Mouse (Mus musculus) cerebellum, postnatal 14 days (tissue): ENCODE data around the gene Nrxn2.

Experiments used
- DNase-seq, 2 experiments: peaks; one replicate each; pipeline ENCODE4 v3.0.0; 2021; ENCODE audit warnings: mixed read lengths in 2 of 2

Nrxn2 gene

DNA sequence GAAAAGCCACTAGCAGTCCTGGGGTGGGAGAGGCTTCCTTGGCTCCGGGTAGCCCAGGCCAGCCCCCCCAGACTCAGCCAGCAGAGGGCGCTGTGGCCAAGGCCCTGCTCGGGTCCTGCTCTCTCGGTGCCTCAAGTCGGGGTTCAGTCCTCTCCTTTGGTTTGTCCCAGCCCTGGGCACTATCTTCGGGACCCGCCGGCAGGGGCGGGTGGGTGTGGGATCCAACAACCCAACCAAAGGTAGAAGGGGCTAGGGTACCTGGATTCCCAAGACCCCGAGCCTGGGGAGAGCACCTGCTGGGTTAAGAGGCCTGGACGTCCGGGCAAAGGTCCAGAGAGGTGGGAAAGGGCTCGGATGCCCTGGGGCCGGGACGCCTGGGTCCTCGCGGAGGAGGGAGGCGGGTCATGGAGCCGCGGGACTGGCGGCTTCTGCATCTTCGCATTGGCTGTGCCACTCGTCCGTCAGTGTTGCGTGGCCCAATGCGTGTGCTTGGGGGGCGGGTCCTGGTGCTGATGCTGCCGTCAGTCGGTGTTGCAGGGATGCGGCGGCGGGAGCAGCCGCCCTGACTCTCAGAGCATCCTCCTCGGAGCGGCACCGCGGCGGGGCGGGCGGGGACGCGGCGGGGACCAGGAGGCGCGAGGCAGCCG, at the start of gene Nrxn2:
Gene Nrxn2, plus strand, starts transcription at position 499 of the 647 bp plus-strand sequence.
- peak; percentile 97 to 98 for DNase-seq

DNA sequence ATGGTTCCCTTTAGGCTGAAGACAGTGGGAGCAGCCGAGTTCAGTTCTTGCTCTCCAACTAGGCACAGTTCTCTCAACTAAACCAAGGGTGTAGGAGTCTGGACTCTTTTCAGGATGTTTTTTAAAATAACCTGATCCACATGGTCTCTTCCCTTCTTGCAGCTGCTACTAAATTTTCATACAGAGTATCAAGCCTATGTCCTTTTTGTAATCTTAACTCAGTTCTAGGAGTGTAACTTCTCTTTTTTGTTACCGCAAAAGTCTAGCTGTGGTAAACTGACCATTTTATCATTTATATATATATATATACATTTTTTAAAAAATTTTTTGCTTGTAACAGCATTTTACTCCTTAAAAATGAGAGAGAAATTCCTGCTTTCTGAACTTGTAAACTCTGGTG, 48.4 kb upstream of the Nrxn2 start:
- DNase-seq = no peak

DNA sequence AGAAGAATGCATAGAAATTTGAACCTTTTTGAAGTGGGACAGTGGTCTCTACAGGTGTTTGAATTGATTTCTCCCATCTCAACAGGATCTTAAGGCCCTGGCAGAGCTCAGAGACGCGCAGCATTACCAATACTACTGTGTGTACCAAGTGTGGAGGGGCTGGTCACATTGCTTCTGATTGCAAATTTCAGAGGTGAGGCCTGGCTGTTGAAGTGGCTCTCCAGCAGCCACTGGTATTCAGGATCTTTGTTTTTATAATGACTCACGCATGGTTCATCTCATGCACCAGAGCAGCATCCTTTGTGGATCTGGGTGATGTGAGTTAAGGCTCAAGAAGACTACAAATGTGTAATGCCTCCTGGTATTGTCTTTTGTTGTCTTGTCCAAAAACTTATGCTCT, 46.1 kb upstream of the Nrxn2 start:
- DNase-seq = no peak

DNA sequence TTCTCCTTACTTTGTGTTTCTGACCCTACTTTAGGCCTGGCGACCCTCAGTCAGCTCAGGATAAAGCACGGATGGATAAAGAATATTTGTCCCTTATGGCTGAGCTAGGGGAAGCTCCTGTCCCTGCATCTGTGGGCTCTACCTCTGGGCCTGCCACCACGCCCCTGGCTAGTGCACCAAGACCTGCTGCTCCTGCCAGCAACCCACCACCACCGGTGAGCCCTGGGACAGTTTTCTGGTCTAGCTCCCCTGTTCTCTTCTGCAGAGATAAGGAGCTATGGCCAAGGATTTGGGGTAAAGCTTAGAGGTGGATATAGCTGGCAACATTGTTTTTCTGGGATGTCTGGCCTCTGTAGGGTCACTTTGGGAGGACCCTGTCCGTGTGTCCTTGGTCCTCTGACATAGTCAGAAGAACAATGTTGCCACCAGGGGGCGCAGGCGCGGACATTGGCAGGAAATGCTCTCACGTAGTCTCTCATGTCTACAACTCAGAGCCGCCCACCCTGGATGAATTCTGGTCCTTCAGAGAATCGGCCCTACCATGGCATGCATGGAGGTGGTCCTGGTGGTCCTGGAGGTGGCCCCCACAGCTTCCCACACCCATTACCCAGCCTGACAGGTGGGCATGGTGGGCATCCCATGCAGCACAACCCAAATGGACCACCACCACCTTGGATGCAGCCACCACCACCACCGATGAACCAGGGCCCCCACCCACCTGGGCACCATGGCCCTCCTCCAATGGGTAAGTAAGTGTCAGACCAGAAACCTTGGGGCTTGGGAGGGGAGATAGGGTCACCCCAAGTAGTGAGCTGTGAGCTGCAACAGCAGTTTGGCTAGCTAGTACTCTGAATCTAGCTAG, 44.8 kb upstream of the Nrxn2 start:
- peak; percentile 92 to 98 for DNase-seq

DNA sequence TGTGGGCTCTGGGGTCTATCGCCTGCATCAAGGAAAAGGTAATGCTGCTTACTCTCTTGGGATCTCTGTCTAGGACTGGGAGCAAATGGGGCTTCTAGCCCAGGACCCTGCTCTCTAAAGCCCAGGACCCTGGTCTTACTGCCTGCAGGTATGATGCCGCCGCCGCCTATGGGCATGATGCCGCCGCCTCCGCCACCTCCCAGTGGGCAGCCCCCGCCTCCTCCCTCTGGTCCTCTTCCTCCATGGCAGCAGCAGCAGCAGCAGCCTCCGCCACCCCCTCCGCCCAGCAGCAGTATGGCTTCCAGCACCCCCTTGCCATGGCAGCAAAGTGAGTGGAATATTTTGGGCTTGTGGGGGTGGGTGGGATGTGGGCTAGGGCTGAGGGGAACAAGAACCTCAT, 44.0 kb upstream of the Nrxn2 start:
- DNase-seq = no peak

DNA sequence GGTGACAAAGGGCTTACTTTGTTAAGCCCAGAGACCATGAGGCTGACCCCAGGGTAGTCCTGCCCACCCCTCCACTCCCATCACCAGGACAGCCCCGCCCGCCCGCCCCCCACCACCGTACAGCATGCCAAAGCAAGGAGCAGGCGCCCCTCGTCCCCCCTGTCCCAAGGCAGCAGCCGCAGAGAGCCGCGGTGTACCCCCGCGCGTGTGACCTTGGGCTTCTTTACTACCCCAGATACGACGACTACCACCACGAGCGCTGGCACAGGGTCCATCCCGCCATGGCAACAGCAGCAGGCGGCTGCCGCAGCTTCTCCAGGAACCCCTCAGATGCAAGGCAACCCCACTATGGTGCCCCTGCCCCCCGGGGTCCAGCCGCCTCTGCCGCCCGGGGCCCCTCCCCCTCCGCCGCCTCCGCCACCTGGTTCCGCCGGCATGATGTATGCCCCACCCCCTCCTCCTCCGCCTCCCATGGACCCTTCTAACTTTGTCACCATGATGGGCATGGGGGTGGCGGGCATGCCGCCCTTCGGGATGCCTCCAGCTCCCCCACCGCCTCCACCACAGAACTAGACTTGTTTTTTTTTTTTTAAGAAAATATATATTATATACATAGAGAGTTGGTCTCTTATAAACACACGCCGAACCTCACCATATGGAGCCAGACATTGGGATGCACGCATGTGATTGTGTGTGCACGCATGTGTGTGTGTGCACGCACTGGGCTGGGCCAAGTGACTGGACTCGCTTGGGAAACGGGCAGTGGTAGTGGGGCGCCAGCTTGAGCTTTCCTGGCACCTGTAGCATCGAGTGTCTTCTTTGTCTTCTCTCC, 42.9 kb upstream of the Nrxn2 start:
- peak in 1 of 2 experiments; percentile 49 for DNase-seq

DNA sequence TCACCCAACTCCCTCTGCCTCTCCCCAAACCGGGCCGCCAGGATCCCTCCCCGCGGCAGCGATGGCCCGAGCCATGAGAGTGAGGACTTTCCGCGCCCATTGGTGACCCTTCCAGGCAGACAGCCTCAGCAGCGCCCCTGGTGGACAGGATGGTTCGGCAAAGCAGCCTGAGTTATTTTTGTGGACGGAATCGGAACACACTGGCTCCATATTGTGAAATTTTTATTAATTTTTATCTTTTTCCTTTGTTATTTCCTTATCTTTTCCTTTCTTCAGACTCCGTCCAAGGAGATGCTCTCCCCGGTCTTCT, 42.3 kb upstream of the Nrxn2 start:
- DNase-seq = peak; percentile 84 to 95

DNA sequence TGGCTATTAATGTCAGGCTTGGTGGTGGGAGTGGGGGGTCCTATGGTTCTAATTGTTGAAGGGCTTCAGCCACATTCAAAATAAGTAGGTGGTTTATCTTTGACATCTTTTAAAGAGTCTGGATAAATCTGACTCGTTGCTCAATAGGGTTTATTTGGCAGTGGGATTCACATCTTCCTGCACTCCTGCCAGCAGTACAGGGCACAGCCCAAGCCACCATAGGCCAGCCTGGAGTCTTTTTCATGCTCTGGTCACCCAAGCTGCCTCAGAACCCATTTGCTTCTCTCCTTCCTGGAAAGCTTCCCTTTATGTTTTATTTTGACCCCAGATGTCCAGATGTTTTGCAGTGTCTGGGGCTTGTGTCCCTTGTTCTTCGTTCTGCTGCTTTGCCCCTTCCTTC, 41.9 kb upstream of the Nrxn2 start:
- no peak for DNase-seq

DNA sequence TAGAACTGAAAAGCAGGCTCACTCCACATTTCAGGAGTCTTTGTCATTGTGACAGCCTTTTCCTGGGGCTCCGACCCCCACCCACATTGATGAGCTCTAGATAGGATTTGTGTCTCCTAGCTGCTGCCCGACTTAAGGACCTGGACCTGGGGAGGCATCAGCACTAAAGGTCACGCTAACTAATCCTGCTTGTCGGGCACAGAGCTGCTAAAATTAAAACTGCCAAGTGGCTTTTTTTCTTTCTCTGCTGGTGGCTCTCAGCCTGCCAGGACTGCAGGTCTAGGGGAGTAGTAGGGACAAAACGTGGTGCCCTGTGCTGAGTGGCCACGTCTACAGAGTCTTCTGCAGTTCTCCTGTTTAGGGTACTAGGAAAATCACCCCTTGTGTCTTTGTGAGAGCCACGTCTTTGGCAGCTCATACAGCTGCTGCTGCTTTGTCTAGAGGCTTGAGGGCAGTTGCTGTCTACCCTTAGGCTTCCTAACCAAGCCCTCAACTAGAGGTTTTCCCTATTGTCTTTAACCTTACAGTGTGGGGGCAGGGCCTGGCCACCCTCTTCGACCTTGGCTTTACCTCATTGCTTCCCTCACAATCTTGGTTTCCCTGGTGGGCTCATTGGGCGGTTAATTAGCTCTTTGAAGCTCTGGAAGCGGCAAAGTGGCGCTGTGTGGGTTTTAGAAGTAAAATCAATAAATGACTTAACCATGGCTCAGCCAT, 41.0 kb upstream of the Nrxn2 start:
- DNase-seq = peak in 1 of 2 experiments; percentile 47

DNA sequence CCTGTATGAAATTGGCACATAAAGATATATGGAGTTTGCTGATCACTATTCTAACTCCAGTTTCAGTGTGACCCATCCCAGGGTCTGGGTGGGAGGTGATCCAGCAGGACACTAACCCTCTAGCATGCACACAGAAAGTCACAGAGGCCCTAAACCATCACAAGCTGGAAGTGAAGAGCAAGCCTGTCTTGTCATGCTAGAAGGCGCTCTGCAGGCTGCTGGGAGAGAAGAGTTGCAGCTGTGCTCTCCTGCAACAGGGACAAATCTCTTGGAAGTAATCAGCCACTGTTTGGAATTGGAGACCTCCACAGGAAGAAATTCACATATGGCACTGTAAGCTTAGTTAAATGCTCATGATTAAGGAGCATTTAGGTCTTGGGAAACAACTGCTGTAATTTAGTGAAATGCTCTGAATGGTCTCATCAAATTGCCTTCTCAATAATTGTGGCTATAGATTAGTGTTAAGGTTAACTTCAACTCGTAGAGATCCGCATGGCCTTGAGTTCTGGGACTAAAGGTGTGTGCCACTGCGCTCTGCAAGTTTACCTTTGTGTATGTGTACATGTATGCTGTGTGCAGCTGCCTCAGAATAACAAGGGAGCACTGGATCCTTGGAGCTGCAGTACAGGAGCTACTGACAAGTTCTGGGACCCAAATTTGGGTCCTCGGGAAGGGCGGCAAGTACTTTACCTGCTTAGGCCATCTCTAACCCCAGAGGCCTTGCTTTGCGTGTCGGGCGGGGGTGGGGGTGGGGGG, 37.9 kb upstream of the Nrxn2 start:
- DNase-seq = no peak

DNA sequence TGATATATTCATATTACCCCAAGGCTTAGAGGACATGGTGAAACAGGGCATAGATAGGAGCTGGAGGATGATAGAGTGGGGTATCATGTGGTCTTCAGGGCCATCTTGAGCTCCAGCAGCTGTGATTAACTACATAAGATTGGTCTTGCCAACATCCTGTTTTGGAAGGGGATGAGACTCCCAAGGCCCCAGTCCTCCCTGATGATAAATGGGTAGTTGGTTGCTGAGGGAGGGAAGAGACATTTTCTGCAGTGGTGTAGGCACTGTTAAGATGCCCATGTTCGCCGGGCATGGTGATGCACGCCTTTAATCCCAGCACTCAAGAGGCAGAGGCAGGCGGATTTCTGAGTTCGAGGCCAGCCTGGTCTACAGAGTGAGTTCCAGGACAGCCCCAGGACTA, 37.3 kb upstream of the Nrxn2 start:
- no peak for DNase-seq

DNA sequence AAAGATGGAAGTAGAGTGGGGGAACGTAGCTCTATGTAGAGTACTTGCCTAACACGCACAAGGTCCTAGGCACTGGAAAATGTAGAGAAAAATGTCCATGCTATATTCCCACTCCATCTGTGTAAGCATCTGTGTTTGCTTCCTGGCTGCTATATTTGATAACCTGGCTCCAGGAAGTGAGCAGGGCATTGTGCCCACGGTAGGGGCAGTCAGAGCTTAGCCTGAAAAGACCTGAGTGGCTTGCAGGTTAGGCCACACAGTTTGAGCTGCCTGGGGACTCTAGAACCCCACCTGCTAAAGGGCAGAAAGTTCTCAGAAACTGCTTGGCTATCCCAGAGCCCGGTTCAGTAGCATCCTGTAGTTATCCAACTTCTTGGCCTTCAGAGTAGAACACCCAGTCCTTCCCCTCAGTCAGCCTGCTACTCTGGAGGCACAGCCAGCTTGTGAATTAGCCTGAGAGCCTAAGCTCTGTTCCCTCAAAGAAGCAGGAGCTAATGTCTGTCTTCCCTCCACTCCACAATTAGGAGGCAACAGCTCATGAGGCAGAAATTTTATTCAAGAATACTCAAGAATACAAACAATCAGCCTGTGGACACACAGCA, 36.1 kb upstream of the Nrxn2 start:
- DNase-seq = peak; percentile 68 to 69

DNA sequence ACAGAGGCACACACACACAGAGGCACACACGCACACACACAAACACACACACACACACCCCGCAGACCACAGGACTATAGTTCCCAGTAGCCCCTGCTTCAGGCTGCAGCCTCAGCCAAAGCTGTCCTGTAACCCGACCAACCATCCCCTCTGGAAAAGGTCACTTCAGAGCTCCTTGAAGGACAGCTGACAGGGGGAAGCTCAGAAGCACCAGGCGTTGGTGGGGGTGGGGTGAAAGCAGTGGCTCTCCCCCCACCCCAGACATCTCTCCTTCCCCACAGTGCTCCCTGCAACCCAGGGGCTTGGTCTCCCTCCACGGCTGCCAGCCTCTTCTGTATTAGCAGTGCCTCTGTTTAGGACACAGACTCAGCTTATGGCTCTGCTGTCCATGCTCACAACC, 35.1 kb upstream of the Nrxn2 start:
- DNase-seq = no peak

DNA sequence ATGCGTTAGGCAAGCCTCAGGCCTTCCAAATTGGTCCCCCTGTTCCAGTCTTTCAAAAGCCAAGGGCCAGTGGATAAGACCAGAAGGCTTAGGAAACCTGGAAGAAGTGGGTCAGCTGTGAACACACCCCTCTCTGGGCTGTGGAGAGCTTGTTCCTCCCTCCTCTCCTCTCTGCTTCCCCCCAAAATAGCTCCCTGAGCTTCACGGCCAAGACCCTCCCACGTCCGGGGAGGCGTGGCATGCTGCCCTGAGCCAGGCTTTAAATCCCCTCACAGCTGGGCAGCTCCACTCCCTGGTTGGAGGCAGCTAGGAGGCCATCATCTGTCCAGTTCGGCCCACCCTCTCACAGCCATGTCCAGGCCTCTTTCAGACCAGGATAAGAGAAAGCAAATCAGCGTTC, 34.4 kb upstream of the Nrxn2 start, which contains the start of gene Pygm:
Gene Pygm, plus strand, starts transcription at position 272 of the 400 bp plus-strand sequence.
- peak in 1 of 2 experiments; percentile 49 for DNase-seq

DNA sequence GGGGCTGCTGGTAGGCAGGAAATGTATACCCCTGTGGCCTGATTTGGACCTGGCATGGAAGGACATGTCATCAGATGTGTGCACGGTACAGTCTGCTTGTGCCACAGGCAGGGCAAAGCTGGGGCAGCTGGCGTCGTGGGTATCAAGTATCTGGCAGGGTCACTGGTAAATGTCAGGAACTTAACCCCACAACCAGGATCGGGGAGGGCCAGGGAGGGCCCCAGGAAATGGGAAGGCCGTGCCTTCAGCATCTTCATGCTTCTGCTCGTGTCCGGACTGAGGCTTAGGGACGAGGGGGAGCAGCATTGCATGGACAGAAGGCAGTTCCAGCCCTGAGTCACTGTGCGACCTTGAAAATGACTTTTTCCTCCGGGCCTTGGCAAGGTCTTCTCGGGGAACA, 33.6 kb upstream of the Nrxn2 start:
- DNase-seq = no peak

DNA sequence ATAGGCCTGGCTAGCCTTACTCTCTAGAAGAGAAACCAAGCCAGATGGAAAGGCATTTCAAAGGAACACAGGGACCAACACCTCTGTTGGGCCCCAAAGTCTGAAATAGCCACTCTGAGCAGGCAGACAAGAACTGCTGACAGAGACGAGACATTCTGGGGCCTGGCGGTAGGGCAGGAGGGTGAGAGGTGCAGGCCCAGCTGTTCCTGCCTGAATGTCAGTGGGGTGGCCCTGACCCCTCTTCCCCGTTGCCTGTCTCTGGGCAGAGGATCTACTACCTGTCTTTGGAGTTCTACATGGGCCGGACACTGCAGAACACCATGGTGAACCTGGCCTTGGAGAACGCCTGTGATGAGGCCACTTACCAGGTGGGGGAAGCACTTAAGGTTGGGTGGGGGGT, 33.1 kb upstream of the Nrxn2 start:
- no peak for DNase-seq

DNA sequence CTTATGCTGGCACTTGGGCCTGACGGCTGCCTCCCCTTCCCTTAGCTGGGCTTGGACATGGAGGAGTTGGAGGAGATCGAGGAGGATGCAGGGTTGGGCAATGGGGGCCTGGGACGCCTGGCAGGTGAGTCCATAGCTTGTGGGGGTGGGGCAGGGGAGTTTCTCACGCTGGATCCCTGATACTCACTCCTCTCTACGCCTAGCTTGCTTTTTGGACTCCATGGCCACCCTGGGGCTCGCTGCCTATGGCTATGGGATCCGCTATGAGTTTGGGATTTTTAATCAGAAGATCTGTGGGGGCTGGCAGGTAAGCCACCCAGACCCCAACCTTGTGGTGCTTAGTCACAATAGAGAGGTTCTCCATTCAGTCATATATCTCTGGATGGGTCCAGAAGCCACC, 32.7 kb upstream of the Nrxn2 start:
- DNase-seq = no peak

DNA sequence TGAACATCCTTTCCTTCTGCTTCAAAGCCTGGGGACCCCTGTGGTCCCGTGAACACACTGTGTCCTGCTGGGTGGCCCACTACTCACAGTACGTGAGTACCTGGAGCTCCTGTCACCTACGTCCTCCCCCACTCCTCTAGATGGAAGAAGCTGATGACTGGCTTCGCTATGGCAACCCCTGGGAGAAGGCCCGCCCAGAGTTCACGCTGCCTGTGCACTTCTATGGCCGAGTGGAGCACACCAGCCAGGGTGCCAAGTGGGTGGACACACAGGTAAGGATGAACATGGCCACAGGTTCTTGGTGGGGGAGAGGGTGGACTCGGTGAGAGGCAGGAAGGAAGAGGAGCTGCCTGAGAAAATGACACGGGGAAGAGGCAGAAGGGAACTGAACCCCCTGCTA, 32.3 kb upstream of the Nrxn2 start:
- no peak for DNase-seq

DNA sequence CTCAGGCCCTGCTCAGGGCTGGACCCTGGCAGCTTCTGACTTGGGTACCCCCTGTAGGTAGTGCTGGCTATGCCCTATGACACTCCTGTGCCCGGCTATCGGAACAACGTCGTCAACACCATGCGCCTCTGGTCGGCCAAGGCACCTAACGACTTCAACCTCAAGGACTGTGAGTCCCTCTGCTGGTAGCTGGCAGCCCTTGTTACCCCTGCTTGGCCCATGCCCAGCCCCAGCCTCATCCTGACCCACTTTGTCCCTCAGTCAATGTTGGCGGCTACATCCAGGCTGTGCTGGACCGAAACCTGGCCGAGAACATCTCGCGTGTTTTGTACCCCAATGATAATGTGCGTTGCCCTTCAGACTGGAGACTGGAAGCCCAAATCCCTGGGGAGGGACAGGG, 30.5 kb upstream of the Nrxn2 start:
- DNase-seq = peak; percentile 60 to 73

DNA sequence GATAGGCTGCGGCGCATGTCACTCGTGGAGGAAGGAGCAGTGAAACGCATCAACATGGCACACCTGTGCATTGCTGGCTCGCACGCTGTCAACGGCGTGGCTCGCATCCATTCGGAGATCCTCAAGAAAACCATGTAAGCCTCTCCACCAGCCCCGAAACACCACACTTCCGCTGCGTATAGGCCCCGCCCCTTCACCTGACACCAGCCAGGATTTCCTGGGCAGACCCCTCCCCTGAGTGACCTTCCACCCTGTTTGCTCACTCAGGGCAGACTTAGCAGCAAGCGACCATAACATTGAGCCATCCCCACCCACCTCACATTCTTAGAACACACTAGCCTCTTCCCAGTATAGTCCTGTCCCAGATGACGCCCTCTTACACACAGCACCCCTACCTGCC, 28.7 kb upstream of the Nrxn2 start:
- DNase-seq = no peak

DNA sequence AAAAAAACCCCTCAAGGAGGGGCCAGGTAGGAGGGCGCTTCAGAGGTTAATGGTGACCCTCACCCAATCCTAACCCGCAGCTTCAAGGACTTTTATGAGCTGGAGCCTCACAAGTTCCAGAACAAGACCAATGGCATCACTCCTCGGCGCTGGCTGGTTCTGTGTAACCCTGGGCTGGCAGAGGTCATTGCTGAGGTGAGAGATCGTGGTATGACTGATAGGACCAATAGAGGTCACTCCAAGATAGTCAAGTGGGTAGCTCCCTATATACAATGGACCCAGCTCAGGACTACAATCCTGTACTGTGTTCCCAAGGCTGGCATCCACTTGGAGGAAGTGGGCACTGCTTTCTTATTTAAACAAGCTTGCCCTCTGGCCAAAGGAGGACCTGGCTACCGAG, 28.3 kb upstream of the Nrxn2 start:
- no peak for DNase-seq
